Mouse (Mus musculus) layer of hippocampus, postnatal 10 days (tissue): Measurements from ENCODE around the gene Sema3f. TPM values are rescaled to one million over a fixed set of nuclear protein-coding genes. Genes with fewer than 3 reads are reported as not detected.

Experiments
- DNase-seq, 2 experiments: peaks; one replicate each; pipeline ENCODE4 v3.0.0; 2021; ENCODE audit warnings: low spot score in 2 of 2
- total RNA-seq, 2 experiments: library from RNA; stranded (reverse); gene quantifications; 2 replicates each; pipeline ENCODE4 v1.2.3; 2021

Gene Sema3f
- total RNA-seq, 2 experiments from 2014 or later, result 6.7 to 9.1 TPM

DNA sequence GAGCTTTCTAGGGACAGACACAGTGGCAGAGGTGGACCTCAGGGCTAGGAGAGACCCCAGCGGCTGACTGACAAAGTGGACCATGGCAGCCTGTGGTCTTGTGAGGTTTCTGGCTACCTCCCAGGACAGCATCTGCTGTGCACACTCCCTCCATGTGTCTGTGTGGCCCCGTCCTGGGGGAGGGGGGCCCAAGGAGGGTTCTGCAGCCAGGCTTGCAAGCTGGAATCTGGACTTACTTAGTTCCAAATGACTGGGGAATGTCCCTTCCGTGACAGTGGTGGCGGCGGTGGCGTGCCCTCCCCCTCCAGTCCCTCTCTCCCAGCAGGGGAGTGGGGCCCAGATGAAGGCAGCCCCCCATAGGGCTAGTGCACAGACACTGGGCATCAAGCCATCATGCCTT is 6.7 kb upstream of the Sema3f start:
- no peak for DNase-seq

DNA sequence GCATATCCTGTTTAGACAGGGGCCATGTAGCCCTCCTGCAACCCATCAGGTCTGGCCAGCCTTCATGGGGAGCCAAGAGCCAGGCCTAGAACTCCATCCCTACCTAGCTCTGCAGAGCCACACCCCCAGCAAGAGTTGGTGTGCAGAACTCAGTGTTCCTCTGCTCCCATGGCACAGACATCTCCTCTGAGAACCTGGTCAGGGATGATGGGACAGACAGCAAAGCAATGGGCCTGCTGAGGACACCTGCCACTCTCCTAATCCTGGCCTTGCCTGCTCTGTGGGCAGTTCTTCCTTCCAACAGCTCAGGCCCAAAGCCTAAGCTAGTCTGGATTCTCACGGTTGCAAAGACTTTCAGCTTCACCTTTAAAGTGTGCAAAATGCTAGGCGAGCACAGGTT is 5.4 kb upstream of the Sema3f start:
- DNase-seq, result no peak

GRCm38 (mm10) chr9:107714221-107714952 is 4.1 kb upstream of the Sema3f start:
- no peak for DNase-seq

GRCm38 (mm10) chr9:107709096-107709696 is 1.1 kb downstream of the Sema3f start:
- DNase-seq, result no peak

- no peak for DNase-seq
These were observed 1.7 kb downstream of the Sema3f start for GRCm38 (mm10) chr9:107708439-107709095.

DNA sequence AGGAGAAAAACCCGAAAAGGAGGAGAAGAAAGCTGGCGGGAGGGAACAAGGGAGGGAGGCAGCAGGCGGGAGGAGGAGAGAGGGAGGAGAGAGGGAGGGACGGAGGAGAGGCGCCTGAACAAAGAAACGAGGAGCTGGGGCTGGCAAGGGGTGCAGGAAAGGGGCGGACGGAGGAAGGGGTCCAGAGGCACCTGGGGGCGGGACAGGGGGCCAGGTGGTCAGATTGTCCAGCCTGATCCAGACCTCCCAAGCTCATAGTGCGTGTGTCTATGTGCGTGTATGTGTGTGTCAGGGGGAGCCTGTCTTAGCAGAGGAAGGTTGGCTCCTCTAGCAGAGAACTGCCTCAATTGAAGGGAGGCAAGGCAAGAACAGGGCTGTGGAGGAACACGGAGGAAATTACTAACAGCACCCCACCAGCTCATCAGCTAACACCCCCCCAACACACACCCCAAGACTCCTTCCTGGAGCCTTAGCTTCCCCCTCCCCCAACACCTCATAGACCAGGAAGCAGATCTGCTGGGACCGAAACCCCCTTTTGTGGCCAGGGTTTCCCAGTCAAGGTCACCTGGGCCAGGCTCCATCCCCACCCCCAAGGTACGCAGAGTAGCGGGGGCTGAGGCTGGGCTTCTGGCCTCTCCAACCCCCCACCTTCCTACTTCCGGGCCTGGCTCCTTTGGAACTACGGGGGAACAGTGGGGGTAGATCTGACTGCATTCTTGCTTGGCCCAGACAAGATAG is 2.4 kb downstream of the Sema3f start:
- no peak for DNase-seq

GRCm38 (mm10) chr9:107706781-107707211 is 3.5 kb downstream of the Sema3f start:
- no peak for DNase-seq

GRCm38 (mm10) chr9:107703337-107704122 is 6.7 kb downstream of the Sema3f start:
- DNase-seq, result peak in 1 of 2 experiments; percentile 58

GRCm38 (mm10) chr9:107702606-107703185 is 7.6 kb downstream of the Sema3f start:
- no peak for DNase-seq

DNA sequence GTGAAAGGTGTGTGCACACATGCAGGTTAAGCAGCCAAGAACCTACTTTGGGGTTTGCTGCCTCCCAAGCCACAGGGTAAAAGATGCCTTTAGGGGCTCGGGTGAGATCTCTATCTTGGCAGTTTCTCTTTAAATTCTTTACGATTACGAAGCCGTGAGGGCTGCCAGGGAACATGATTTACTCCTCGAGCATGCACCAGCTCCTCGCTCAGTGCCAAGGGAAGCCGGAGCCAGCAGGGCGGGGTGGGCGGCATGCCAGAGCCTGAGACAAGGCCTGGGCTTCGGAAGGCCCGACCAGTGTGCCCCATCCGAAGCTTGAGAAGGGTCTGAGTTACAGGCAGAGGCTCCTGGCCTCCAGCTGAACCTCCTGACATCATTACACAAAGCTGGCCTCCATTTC is 8.7 kb downstream of the Sema3f start:
- peak; percentile 72 to 80 for DNase-seq

GRCm38 (mm10) chr9:107700114-107700571 is 10.1 kb downstream of the Sema3f start:
- peak; percentile 48 to 62 for DNase-seq

DNA sequence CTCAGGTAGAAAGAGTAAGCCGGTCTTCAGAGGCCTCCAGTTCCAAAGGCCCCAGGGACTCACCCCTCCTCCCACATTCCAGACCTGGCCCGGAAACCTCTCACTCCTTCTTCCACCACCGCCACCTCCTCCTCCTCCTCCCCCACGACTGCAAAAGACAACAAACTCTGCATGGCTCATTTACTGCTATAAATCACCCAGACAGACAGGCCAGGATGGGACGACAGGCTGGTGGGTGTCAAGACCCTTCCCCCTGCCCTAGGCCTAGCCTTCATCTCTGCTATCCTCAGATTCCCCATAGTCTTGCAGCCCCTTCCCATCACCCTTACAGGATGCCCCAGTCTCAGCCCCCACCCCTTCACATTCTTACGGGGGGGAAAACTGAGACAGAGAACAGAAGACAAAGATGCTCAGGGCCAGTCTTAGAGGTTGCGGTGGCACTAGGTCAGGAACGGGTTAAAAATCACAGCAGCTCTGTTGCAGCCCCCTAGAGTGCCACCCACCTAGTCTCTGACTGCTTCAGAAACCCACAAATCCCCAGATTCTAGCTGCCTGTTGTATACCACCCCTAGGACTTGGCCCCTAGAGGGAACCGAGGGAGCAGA is 10.8 kb downstream of the Sema3f start:
- DNase-seq, result no peak

DNA sequence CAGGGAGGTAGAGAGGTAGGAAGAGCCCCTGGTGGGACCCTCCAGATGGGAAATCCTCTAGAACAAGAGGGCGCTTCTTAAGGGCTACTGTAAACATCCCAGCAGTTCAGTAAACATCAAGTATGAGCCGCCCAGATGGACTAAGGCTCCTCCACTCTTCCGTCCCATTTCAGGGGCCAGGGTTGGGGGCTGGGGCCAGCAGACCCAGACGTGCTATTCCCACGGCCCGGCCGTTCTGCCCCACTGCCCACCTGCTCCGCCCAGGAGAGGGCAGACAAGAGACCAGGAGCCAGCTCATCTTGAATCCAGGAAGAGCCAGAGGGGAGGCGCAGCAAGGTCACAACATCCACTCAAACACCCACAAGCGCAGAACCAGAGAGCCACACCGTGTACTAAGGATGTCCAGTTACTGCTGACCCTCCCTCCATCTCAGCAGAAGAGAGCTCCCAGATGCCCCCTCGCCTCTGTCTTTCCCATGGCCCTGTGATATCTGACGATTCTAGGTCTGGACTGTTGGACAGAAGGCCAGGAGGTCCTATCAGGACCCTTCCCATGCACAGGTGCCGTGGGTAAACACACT is 11.6 kb downstream of the Sema3f start:
- DNase-seq, result no peak

DNA sequence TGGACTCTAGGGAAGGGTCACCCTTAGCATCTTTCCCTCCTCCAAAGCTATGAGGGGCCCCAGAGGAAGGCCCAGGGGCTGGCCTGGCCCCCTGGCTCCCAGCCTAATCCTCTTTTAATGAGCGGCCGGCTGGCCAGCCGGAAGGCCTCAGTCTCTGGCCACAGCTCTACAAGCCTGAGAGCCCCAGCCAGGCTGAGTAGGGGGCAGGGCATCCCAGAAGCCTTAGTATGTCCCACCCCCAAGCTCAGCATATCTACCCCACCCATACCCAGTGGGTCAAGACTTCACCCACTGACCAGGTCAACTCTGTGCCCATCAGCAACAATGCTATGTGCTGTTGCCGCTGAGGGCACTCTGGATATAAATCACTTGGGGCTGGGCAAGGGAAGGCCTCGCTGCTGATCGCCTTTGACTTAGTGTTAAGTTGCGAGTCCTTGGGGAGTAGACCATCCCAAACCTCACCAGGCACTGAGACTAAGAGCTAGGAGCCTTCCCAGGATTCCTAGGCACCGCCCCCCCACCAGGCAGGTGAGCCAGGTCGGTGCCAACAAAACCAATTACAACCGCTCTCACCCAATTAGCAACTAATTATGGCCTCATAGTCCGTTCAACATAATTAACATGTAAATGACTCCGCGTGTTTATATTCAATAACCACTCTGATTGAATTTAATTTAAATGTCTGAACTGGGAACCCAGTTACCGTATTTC is 12.3 kb downstream of the Sema3f start:
- no peak for DNase-seq

GRCm38 (mm10) chr9:107696845-107697610 is 13.2 kb downstream of the Sema3f start:
- no peak for DNase-seq

- no peak for DNase-seq
These were observed 14.2 kb downstream of the Sema3f start for GRCm38 (mm10) chr9:107696106-107696479.

DNA sequence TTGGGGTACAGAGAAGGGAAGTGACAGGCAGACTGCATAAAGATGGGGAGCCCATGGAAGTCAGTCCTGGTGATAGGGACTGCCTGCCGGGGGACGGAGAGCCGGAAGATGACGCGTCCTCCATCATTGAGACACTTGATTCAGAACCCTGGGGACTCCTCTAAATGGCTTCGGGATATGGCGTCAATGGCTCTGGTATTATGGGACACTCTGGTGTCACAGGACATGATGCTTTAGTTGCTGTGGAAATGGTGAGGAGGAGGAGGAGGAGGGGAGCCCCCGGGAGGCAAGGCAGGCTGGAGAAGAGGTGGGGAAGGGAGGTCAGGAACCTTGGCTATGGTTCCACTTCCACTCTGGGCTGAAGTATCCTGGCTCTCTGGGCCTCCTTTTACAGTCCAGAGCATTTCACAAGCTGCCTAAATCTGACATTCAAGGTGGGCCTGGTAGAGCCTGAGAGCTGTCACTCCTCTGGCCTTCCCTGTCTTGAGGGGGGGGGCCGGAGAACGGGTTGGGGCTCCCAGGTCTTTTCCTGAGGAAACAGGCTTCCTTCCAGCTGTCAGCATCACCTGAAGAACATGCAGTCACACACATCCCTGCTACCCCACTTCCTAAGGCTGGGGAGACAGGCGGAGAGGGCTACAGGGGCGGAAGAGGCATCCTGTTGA is 14.7 kb downstream of the Sema3f start:
- no peak for DNase-seq

DNA sequence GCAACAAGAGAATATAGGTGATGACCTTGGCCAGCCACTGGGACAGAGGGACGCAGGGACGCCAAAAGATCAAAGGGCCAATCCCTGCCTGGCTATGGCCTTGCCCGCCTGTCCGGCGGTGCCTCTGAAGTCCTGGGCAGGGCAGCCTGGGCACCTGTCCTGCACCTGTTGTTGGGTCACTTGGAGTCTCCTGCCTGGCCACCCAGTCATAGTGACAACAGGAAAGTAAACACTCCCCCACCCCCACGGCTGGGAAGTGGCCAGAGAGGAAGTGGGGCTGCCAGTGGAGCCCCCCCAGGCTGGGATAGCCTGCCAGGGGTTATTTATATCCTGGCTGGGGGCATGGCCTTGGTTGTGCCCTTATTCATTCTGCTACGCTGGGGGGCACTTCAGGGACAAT is 15.6 kb downstream of the Sema3f start:
- no peak for DNase-seq
